Mouse (Mus musculus) gastrocnemius, postnatal 10 days (tissue): ENCODE data around the gene Btnl2. TPM values are rescaled to one million over a fixed set of nuclear protein-coding genes. Genes with fewer than 3 reads are reported as not detected.
"Not testable (repeated sequence)": the region's sequence is repeated elsewhere in the genome, so short reads cannot be mapped to it uniquely, and the experiment has no call there.

Source experiments
- DNase-seq: peaks from one replicate; pipeline ENCODE4 v3.0.0; 2021; ENCODE audit warnings: mixed read lengths
- long read RNA-seq, 2 experiments: library from polyadenylated mRNA; stranded (forward); transcript quantifications; one replicate each; pipeline ENCODE4 v2.0.0; 2021
- total RNA-seq, 2 experiments: library from RNA; stranded (reverse); gene quantifications; 2 replicates each; pipeline ENCODE4 v1.2.3; 2021

The Btnl2 gene
- total RNA-seq, result under 1 TPM; 0.40 to 0.81 TPM
- long read RNA-seq, experiment 1, result 0 reads
- long read RNA-seq, experiment 2, result 0 reads

DNA sequence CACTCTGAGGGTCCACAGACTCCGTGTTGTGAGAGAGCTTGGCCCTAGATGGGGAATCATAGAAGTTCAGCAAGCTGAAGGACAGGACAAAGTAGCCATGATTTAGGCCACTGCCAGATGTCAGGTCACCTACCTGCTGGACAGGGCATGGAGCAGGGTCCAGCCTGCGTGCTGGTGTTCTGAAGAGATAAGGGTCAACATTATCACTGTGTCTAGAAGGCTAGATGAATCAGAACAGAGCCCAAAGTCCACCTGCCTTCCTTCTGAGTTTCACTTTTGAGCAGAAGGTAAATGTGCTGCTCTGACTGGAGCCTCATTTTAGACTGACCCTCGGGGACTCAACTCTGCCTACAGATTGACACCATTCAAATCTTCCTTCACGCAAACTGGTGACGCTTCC, at the start of gene Btnl2:
Gene Btnl2 (plus strand): TSS at position 284 of the 400 bp plus-strand sequence.
- no peak for DNase-seq

DNA sequence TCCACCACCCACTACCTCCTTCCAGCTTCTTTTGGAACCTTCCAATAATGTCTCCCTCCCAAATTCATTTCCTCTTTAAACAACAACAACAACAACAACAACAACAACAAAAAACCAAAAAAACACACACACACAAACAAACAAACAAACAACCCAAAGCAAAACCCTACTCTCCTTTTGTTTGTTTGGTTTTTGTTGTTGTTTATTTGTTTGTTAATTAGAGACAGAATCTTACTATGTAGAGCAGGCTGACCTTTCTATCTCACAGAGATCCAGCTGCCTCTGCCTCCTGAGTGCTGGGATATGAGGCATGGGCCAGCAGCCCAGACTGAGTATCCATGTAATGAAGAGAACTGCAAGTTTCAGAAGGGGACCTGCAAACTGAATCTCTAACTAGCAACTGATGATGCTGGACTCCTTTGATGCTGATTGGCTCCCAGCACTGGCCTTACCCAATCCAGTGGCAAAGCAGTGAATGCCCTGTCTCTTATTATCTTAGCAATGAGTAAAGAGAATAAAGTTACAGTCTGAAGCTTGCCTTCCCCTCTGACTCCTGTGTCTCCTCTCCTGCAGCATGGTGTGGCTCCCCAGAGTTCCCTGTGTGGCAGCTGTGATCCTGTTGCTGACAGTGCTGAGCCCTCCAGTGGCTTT, 49.1 kb upstream of the Btnl2 start, which contains the start of gene H2-Eb1:
Gene H2-Eb1 (plus strand): TSS at position 488 of the 651 bp plus-strand sequence.
- DNase-seq, result peak; percentile 70

DNA sequence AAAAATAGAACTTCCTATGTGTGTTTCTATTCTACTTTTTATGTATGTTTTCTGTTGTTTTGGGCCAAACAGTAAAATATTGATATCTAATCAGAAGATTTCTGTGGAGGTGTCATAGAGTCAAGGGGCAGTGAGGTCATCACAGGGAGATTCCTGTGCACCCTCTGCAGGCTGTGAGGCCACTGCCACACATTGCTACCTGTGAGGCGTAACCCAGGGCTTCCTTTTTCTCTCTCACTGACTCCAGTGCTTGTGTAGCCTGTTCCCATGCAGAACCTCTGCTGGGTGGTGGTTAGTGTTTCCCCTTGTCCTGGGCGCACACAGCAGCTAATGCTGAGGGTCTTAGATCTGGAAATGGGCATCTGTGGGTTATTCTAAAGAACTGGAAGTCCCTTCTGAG, 48.2 kb upstream of the Btnl2 start:
- no peak for DNase-seq

DNA sequence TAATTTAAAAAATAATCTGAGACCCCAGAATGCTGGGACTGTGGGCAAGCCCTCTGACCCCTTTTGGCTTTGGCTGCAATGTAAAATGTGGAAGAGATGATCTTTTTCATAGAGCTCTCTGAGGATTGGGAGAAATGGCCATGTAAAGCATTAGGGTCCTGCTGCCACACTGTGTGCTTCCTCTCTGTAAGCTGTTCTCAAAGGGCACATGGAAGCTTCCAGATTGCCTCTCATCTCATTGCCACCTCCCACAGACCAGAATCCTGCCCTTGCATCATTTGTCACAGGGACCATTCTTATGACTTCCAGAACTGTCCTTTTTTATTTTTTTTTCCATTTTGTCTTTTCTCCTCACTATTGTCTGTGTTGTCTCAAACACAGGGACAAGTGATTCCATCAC, 47.4 kb upstream of the Btnl2 start:
- DNase-seq, result no peak

DNA sequence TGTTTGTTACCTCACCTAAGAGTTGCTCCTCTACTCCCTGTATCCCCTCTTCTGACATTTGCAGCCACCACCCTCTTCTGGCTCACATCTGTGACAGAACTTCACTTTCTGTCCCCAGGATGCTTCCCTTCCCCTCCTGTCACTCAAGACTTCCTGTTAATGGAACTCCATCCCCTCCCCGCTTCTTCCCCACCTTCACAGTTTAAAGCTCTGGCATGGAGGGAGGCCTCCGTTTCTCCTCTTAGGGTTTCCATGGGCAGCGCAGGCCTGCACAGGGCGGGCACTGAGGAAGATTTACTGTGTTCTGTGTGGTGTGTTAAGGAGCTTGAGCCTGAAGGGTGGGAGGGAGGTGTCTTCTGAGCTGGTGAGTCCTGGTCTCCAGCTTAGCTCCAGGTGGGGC, 46.5 kb upstream of the Btnl2 start:
- no peak for DNase-seq

DNA sequence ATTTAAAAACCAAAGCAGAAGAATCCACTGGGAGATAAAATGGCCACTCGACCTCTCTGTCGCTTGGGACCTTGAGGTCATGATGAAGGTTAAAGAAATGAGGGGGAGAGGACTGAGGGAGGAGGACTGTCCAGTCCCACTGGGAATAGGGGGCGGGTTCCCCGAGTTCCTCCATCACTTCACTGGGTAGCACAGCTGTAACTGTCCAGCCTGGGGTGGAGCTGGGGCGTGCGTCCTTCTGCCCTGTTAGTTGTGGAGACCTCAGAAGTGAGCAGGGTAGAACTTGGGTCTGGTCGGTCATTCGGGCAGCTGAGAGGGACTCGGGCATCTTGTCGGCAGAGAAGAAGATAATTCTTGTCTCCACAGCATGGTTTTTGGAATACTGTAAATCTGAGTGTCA, 45.4 kb upstream of the Btnl2 start:
- DNase-seq, result no peak

DNA sequence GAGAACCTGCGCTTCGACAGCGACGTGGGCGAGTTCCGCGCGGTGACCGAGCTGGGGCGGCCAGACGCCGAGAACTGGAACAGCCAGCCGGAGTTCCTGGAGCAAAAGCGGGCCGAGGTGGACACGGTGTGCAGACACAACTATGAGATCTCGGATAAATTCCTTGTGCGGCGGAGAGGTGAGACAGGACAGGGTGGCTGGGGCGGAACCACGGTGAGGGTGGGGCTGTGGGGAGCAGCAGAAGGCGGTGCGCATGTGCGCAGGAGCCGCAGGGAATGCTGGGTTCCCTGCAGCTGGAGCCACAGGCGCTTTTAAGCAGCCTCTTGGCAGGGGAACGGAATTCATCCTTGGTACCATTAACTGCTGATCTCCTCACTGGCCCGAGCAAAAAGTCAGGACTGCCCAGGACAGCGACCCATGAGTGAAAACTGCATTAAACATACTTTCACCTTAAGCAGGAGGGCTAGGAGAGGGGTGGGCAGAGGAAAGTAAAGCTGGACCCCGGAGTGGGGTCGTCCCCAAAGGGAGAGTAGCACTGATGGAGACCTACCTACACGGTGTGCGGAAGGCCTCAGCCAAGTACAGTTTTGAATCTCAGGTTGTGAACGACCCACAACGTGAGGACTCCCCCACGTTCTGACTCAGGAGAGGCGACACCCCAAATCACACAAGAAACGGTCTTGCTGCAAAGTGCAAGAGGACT, 44.8 kb upstream of the Btnl2 start:
- DNase-seq, result peak; percentile 59

DNA sequence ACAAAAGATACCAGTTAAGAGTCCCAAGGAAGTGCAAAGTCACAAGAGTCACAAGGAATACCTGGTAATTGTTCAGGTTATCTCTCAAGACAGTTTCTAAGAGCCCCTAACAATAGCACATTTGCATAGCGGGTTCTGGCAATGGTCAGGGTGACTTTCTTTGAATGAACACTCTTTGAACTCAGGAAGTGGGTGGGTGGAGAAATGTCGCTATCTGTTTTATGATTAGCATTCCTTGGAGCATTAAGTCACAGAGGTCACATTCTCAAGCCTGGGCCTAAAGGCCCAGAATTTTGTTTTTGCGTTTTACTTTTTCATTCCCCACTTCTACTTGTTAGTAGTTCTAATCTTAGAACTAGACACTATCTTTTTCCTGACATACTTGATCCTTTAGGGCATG, 44.1 kb upstream of the Btnl2 start:
- not testable (repeated sequence) for DNase-seq

DNA sequence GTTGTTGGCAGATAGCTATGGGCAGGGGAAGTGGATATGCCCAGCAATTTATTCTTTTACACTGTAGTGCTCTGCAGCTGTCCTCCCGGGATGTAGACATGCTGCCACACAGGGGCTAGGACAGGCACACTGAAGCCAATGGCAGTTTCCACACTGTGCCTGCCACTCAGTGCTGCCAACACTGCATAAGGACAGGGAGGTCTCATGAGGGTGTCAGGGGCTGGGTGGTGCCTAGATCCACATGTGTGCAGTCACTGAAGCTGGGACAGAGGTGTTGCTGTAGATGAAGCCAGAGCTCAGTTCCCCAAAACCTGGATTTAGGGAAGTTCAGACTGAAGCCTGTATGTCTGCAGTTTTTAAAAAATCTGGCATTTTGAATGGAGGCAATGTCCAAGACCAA, 42.4 kb upstream of the Btnl2 start:
- no peak for DNase-seq

DNA sequence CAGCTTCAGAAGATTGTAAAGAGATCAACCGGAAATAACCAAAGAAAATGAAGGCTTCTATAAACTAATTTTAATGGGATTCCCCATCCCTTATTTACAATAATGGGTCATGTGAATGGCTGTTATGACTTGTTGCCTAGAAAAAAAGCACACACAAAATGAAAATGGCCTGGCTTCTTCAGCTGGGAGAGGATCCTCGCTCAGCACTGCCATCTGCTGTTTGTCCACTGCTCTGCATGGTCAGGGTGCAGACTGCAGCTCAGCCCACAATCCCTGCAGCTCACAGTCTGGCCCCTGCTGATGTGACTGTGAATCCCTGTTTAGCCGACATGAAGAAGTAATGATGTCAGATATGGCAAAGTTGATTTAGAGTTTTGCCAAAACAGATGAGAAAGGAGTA, 41.2 kb upstream of the Btnl2 start:
- peak; percentile 83 for DNase-seq

DNA sequence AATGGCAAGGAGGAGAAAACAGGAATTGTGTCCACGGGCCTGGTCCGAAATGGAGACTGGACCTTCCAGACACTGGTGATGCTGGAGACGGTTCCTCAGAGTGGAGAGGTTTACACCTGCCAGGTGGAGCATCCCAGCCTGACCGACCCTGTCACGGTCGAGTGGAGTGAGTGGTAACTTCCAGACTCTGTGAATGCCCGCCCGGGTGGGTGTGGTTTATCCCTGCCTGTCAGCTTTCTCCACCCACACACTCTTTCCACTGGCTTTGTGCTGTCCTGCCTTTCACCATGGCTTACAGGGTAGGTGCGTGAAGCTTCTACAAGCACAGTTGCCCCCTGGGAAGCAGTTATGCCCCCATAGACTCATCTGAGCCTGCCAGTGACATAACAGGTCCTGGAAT, 40.3 kb upstream of the Btnl2 start:
- no peak for DNase-seq

DNA sequence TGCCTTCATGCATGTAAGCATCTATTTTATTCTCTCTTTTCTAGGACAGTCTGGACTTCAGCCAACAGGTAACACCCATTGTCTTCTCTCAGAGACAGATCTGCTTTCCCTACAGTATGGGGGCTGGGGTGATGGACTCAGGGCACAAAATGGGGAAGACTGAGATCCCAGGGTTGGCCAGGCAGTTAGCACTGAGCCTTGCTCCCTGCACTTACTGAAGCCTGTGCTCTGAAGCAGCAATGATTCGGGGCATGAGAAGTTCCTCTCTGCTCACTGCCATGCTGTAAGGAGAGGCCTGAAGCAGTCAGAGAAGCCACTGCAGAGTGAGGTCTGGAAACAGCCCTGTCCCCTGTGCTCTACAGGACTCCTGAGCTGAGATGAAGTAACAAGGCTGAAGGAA, 39.1 kb upstream of the Btnl2 start:
- no peak for DNase-seq

DNA sequence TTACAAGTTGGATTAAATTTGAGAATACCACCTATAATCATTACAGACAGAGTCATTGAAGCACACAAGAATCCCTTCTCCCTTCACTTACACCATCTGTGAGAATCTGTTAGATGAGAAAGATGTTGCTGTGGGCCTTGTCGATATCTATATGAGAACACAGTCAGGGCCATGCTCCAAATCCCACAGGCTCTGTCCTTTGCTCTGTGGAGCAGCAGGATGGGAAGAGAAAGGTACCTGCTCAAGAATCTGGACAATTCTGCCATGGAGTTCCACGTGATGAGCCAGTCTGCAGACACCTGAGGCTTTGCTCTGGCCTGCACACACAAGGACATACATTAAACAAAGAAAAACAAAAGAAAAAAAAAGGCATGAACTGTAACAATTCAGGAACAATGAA, 37.9 kb upstream of the Btnl2 start:
- no peak for DNase-seq

DNA sequence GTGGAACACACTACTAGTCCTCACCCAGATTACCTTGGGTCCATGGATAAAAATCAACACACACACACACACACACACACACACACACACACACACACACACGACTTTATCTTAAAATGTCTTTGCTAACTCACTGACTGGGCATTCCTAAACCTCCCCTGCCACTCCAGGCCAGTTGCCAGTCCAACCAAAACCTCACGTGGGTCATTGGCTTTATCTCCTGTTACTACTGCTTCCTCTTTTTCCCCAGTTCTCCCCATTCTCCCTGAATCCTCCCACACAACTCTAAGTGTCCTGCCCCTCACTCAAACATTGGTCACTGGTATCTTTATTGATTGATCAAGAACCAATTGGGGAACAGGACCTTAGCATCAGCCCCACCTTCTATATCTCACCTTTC, 37.3 kb upstream of the Btnl2 start:
- DNase-seq, result no peak

DNA sequence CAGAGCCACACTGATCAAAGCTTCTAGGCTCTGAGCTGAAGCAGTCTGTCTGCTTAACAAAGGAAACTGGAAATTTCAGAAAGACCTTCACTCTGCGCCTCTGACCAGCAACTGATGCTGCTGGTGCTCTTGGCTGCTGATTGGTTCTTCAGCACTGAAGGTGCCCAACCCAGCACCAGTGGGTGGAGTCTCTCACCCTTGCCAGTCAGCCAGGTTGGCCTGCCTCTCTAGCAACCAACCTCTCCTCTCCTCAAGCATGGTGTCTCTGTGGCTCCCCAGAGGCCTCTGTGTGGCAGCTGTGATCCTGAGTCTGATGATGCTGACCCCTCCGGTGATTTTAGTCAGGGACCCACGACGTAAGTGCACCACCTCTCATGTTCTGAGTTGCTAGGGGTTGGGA, 29.2 kb upstream of the Btnl2 start, which contains the start of gene H2-Eb2:
Gene H2-Eb2 (plus strand): TSS at position 230 of the 400 bp plus-strand sequence.
- no peak for DNase-seq

DNA sequence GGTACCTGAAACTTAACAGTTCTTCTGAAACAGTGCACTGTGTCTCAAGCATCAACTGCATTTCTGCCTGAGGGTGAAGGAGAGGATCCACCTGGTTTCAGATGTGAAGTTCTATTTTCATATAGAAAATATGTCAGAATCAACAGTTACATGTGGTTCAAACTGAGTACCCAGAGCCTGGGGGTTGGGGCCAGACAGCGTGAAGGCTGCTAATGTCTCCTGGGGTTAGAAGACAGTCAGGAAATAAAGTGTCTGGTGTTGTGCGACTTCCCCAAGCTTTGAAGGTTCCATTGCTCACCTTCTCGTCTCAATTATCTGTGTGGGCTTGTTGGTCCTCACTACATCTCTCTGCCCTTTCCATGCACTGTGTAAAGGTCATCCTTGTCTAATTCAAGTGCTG, 28.2 kb upstream of the Btnl2 start:
- DNase-seq, result no peak

DNA sequence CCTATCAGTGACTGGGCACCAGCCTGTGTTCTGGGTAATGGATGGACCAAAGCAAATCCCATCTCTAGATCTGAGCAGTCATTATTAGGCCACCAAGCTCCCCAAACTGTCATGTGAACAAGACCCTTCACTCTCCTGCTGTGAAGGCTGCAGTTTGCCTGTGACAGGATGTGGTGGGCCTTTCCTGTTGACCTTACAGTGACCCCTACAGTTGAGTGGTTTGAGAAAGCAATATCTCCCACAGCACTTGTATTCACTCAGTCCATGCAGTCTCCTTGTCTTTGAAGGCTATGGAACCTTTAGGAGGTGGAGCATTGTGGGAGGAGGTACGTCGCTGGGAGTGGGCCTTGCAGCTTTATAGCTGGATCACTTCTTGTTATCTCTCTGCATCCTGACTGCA, 24.8 kb upstream of the Btnl2 start:
- DNase-seq, result no peak

DNA sequence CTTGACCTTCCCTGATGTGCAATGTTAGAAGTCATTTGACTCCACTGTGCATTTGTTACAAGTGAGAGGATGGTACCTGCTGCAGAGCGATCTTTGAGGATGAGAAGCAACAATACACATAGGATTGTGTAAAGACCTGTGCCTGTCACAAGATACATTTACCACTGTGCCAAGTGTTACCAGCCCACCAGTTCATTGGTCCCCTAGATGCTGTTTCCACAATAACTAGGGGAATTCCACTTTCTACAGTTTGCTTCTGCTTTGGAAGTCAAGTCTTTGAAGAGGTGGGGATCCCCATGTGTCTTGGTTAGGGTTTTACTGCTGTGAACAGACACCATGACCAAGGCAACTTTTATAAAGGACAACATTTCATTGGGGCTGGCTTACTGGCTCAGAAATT, 23.4 kb upstream of the Btnl2 start:
- DNase-seq, result no peak

DNA sequence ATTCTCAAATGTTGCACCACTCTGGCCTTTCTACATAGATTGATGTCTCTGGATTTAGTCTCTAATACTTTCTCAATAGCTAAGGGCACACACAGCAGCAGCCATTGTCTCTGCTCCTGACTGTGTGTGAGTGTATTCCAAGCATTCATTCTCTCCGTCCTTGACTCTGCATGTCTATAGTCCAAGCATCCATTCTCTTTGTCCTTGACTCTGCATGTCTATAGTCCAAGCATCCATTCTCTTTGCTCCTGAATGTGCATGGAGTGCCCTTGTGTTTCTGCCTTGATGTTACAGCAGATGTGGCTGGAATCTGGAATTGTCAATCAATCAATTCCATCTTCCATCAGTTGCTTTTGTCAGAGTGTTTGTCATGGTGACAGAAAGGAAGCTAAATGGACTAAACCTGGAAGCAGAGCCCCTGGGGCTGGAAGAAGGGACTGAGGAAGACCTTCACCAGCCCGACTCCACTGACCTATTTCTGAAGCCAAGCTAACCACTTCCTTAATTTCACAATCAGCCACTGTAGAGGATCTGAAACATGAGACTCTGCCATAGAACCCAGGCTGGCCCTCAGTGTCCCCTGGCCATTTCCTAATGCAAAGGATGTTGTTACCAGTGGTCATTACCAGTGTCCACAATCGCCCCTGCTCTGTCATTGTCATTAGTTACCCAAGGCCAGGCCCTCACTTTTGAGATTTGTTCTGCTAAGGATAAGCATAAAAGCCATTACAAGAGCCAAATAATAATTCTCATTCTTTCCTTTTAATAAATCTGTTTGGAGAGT, 13.8 kb upstream of the Btnl2 start:
- DNase-seq, result no peak

DNA sequence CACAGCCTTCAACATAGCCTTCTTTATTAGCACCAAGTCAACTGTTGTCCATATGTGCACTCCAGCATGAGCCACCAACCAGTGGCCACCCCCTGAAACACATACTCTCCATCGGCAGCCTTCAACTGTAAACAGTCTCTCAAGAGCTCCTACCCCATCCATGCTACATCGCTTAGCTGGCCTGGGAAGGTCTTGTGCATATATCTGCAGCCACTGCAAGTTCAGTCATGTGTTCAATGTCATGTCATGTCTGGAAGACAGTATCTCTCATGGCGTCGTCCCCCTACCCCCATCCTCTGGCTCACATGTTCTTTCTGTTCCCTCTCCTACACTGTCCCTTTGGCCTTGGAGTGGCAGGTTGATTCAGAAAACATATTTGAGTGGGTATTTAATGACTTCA, 9.7 kb upstream of the Btnl2 start:
- no peak for DNase-seq

DNA sequence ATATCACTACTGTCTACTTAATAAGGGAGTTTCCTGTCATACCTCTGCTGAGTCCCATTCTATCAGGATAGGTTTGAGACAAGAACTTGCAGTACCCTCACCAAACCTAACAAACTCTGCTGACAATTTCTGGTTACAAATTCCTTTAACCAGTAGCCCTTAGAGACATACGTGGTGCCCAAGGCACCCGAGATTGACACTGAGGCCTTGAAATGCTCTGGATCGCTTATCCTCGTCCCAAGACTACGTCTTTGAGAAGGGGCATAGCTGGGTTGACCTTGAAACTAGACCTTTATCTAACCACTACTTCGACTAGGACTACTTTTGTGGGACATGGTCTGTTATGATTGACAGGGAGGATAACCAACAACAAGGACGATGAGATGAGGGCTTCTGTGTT, 9.1 kb upstream of the Btnl2 start:
- DNase-seq, result no peak

DNA sequence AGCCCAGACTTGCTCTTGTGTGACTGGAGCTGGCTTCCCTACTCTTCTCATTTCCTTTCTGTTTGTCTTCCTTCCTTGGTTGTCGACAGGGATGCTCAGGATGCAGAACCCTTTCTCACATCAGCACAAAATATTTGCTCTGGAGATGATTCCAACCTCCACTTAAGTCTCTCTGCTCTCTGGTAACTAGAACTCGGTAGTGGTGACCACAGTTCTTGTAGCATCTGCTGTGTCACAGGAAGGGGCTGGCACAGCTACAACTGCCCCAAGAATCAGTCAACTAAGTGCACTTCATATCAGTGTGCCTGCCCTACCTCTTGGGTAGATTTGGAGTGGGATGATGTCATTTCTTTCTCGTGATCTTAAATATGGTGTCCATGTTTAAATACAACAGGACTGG, 8.6 kb upstream of the Btnl2 start:
- no peak for DNase-seq

DNA sequence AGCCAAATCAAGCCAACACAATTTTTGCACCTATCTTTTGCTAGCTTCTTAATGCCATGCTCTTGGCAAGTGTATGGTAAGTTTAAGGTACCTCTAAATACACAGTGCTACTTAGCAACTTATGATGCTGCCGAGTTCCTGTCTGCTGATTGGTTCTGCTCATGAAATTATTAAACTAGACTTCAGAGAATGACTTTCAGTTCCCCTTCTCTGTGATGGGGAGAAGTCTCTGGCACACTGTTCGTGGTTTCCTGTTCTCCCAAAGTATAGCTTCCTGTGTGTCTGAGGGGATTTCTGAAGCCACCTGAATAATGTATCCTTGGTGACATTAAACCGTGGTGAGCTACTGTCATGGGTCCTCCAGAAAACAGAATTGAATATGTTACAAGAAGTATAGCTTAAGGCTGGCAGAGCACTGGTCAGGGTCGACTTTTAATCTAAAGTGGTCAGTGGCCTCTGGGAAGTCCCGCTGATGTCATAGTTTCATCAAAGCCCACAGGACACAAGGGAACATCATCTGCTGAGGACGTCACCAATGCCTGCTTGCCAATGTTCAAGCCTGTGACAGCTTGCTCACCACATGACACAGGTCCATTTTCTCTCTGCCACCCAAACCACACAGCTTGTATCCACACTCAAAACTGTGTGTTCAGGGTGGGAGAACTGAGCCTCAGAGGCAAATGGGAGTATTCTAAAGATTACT, 6.9 kb upstream of the Btnl2 start:
- DNase-seq, result no peak
